Mouse (Mus musculus) lung, adult 2 months (tissue): ENCODE measurements around the gene Sdr9c7. TPM values are rescaled to one million over a fixed set of nuclear protein-coding genes. Genes with fewer than 3 reads are reported as not detected.
A peak's percentile ranks its signal among the peaks of the same experiment; 100 is the strongest.

Experiments used
- DNase-seq: peaks from one replicate; pipeline ENCODE4 v3.0.0; 2022
- H3K4me1 ChIP-seq: fragments of 200-500 bp; 2 replicates; pipeline ENCODE4 v1.6.1; 2011; ENCODE audit warnings: low read length; ENCODE audit not compliant: control insufficient read depth, insufficient read depth
- H3K4me3 ChIP-seq: fragments of 200-500 bp; replicated peaks from 2 replicates; pipeline ENCODE3; 2011; ENCODE audit warnings: low read depth, mild to moderate bottlenecking, control low read depth, low read length; ENCODE audit errors: extremely low read depth
- CTCF ChIP-seq: fragments of 200-500 bp; IDR thresholded peaks from 2 replicates; pipeline ENCODE4 v1.5.1; 2011; ENCODE audit warnings: mild to moderate bottlenecking, low read length, control low read depth; ENCODE audit not compliant: insufficient read depth
- POLR2A ChIP-seq: fragments of 200-500 bp; IDR thresholded peaks from 2 replicates; pipeline ENCODE4 v1.6.1; 2011; ENCODE audit warnings: low read depth, mild to moderate bottlenecking, control low read depth, low read length, borderline replicate concordance; ENCODE audit errors: extremely low read depth
- WGBS: fragments of 180-500 bp; shearing (Covaris S2); methylation state at CpG from one replicate; pipeline ENCODE4 v1.1.7; 2018; 5-methylcytosine and 5-hydroxymethylcytosine counted together
- polyA plus RNA-seq: library from polyadenylated mRNA; depleted of rRNA; stranded (reverse); fragments of >200 nt; gene quantifications from 2 replicates; pipeline ENCODE4 v1.2.3, GENCODE M21; 2012; rRNA removed

The Sdr9c7 gene
- polyA plus RNA-seq, 1 experiment, result 2.9 TPM

DNA sequence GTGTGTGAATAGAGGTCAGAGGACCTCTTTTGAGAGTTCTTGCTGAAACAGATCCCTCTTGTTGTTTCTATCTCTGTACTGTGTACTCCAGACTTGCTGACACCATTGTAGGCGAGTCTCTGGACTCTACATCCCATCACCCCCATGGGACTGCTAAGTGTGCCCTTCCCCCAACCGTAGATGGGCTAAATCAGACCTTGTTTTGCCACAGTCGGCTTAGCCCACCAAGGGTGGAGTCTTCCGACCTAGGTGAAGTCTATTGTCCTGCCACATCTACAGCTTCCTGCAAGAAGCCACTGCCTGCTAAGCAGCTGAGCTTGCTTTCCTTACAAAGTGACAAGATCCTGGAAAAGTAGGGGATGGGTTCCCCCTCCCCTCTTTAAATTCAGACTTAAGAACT, 53.5 kb downstream of the Sdr9c7 start:
- no peak for DNase-seq
- Histone ChIP-seq H3K4me3 (no peak overlapping the region), H3K4me1 (no peaks in the 10 kb centered on the region)
- 61% methylated on average over 4 of the region's 4 CpGs for WGBS
- TF ChIP-seq POLR2A (no peak), CTCF (no peak)

DNA sequence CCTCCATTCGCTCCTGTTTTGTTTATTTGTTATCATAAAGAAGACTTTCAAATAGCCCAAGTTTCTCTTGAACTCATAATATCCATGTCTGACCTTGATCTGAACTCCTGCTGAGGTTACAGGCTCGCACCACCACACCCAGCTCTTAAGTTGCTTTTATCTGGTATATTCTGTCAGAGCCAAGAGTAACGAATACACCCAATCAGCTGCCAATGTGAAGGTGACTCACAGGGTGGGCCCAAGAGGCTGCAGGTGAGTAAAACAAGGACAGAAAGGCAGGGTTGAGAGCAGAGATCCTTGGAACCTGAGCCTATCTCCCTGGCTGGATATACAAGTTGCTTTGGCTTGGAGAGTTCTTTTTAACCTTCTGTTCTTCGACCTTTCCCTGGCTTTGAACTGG, 56.7 kb downstream of the Sdr9c7 start:
- no peak overlapping the region for H3K4me3 ChIP-seq
- no peaks in the 10 kb centered on the region for H3K4me1 ChIP-seq
- no peak for DNase-seq
- 57% methylated on average over 4 of the region's 4 CpGs for WGBS
- TF ChIP-seq POLR2A (no peak), CTCF (no peak)

DNA sequence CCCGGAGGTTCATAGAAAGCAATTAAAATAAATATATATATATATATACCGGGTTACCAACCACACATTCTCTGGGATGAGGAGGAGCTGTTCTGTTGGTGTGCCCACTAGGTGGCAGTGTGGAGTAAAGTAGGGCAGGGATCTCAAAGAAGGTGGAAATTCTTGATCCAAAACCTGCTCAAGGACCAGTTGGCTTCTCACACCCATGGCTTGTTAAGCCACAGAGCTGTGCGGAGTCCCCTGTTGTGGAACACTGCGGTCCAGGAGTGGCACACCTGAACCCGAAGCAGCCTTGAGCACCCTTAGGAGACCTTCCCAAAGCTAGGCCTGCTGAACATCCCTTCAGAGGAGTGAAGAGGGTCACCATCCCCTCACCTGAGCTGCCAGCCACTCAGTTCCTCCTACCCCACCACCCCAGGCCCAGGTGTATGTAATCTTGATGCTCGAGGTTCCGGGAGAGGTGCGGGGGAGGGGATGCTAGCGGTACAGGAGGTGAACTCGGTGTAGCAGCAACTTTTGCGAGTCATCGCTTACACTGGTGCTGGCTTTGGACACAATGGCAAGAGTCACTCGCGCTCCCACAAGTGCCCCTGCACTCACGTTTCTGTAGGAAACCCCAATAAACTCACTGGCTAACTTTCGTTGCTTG, 58.0 kb downstream of the Sdr9c7 start:
- TF ChIP-seq POLR2A (no peak), CTCF (peak; percentile 67)
- DNase-seq, result peak; percentile 76

DNA sequence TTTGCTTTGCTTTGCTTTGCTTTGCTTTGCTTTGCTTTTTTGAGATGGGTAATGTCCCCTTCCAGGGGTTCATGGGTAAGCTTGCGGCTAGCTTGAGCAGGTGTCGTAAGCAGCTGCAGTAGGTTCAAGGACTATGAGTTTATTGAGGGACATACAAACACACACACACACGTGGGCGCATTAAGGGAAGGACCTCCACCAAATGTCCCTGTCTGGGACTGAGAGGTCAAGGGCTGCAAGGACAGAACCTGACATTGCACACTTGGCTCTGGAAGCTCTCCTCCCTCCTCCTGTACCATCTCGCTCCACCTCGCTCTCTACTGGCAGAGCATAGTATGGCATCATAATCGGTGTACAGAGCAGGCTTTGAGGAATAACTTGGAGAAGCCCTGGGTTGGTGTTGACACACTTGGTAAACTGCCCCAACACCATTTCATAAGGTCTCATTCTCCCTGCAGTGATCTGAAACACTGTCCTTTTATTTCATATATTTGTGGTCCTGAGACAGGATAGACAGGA, 60.9 kb downstream of the Sdr9c7 start:
- DNase-seq, result no peak
- H3K4me3 ChIP-seq, result no peak overlapping the region
- 85% methylated on average over 7 of the region's 7 CpGs for WGBS
- no peaks in the 10 kb centered on the region for H3K4me1 ChIP-seq
- TF ChIP-seq CTCF (no peak), POLR2A (no peak)

More for the DNA sequence above, 58.0 kb downstream of the Sdr9c7 start:
- H3K4me3 ChIP-seq, result no peak overlapping the region
- H3K4me1 ChIP-seq, result no peaks in the 10 kb centered on the region
- 53% methylated on average over 16 of the region's 16 CpGs for WGBS

Other genes starting within 250 kb of the Sdr9c7 start
- gene Nemp1, start 231.6 kb upstream of the Sdr9c7 start, polyA plus RNA-seq, result 2.7 and 3.6 TPM in 2 replicates
- gene Nab2, start 229.9 kb upstream of the Sdr9c7 start, polyA plus RNA-seq, result 32.8 and 35.1 TPM in 2 replicates
- 0.11 and 0.77 TPM in 2 replicates for gene Myo1a, start 193.3 kb upstream of the Sdr9c7 start, polyA plus RNA-seq
- gene Tac2, start 174.0 kb upstream of the Sdr9c7 start, polyA plus RNA-seq, result not detected in 2 replicates
- gene Zbtb39, start 159.0 kb upstream of the Sdr9c7 start, polyA plus RNA-seq, result 8.7 and 10.5 TPM in 2 replicates
- gene Gpr182, start 146.8 kb upstream of the Sdr9c7 start, polyA plus RNA-seq, result 31.1 and 51.3 TPM in 2 replicates
- gene Rdh1, start 138.8 kb upstream of the Sdr9c7 start, polyA plus RNA-seq, result 0.05 and 0.11 TPM in 2 replicates
- gene Rdh16f1, start 138.7 kb upstream of the Sdr9c7 start, polyA plus RNA-seq, result 0.07 and 0.14 TPM in 2 replicates
- gene Rdh9, start 122.1 kb upstream of the Sdr9c7 start, polyA plus RNA-seq, result 0.17 TPM in 1 of 2 replicates, not detected in the other
- gene Rdh16, start 97.4 kb upstream of the Sdr9c7 start, polyA plus RNA-seq, result 0.04 and 0.09 TPM in 2 replicates
- not detected in 2 replicates for gene Rdh19, start 48.6 kb upstream of the Sdr9c7 start, polyA plus RNA-seq
- not detected in 2 replicates for gene Rdh16f2, start 32.0 kb upstream of the Sdr9c7 start, polyA plus RNA-seq
- 0.12 and 0.72 TPM in 2 replicates for gene Rdh7, start 9.7 kb upstream of the Sdr9c7 start, polyA plus RNA-seq
- 0.56 TPM in 1 of 2 replicates, not detected in the other for gene Hsd17b6, start 109.1 kb downstream of the Sdr9c7 start, polyA plus RNA-seq
- gene Prim1, start 116.7 kb downstream of the Sdr9c7 start, polyA plus RNA-seq, result 1.4 and 2.3 TPM in 2 replicates
- 102 and 113 TPM in 2 replicates for gene Naca, start 137.1 kb downstream of the Sdr9c7 start, polyA plus RNA-seq
- 43.8 and 84.2 TPM in 2 replicates for gene Ptges3, start 160.4 kb downstream of the Sdr9c7 start, polyA plus RNA-seq
- 1,519 and 1,632 TPM in 2 replicates for gene Atp5b, start 184.8 kb downstream of the Sdr9c7 start, polyA plus RNA-seq
- gene Baz2a, start 193.1 kb downstream of the Sdr9c7 start, polyA plus RNA-seq, result 26.9 and 40.7 TPM in 2 replicates